Mouse (Mus musculus): ENCODE data around the gene Bbs9. TPM values are rescaled to one million over a fixed set of nuclear protein-coding genes. Genes with fewer than 3 reads are reported as not detected.
A peak's percentile ranks its signal among the peaks of the same experiment; 100 is the strongest.

The Bbs9 gene
- polyA plus RNA-seq, 1 experiment from 2014 or later: 20.1 TPM

DNA sequence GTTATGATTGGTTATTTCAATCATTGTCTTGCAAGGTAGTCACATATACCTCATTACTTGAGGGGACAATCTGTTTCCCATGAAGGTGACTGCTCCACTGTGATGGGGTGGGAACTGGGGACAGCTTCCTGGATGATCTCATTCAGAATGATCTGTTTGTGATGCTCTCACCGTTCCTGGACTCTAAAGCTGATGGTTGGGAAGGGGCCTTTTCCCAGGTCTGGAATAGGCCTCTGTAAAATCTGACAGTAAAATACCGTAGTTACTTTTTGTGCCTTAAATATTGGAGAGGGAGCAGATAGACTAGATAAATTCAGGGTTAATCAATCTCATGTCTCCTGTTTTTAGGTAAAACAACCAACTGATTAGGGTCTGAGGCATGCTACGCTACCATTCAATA, 5.9 kb upstream of the Bbs9 start, which contains the start of gene Rp9:
Gene Rp9 (minus strand): TSS at position 101 of the 400 bp plus-strand sequence.
- no peaks in the 10 kb centered on the region for H3K9me3 ChIP-seq (replicated peaks)
- H3K36me3 ChIP-seq (ENCODE audit: poor library complexity, severe bottlenecking): peaks cover 8% of the 10 kb centered on the region
- peaks cover 10% of the 10 kb centered on the region for H3K4me1 ChIP-seq
- WGBS: 87% methylated on average over 3 of the region's 3 CpGs
- peak within 1 kb of the TSS; percentile 94; the same call in 1 of the 2 replicates for H3K9ac ChIP-seq
- H3K4me3 ChIP-seq: peak within 1 kb of the TSS; percentile 88
- H3K4me2 ChIP-seq: peak within 1 kb of the TSS; percentile 85
- H3K27ac ChIP-seq: no peak within 1 kb of the TSS; the same call in 1 of the 2 replicates
- H3K27me3 ChIP-seq: no peaks in the 10 kb centered on the region
- no peak for ATAC-seq

- H3K4me2 ChIP-seq: peak overlapping the region; percentile 83
- no peaks in the 10 kb centered on the region for H3K27me3 ChIP-seq
- WGBS: 4% methylated on average over 10 of the region's 10 CpGs
- H3K27ac ChIP-seq: no peak overlapping the region
- ATAC-seq: no peak
- peaks cover 12% of the 10 kb centered on the region for H3K4me1 ChIP-seq
- H3K9me3 ChIP-seq (replicated peaks): no peaks in the 10 kb centered on the region
- H3K4me3 ChIP-seq: peak overlapping the region; percentile 60
- H3K9ac ChIP-seq: peak overlapping the region; percentile 67
- no peaks in the 10 kb centered on the region for H3K36me3 ChIP-seq (ENCODE audit: poor library complexity, severe bottlenecking)
These were observed 750 bp downstream of the Bbs9 start for GRCm38 (mm10) chr9:22476265-22476664.

- WGBS: 92% methylated on average over 8 of the region's 8 CpGs
- no peak for ATAC-seq
These were observed 3.4 kb downstream of the Bbs9 start for GRCm38 (mm10) chr9:22478946-22479345.

GRCm38 (mm10) chr9:22483866-22484561, 8.5 kb downstream of the Bbs9 start:
- WGBS: 94% methylated on average over 8 of the region's 8 CpGs
- ATAC-seq: no peak

More at GRCm38 (mm10) chr9:22478946-22479345, 3.4 kb downstream of the Bbs9 start:
- Histone ChIP-seq H3K4me1 (peaks cover 12% of the 10 kb centered on the region), H3K4me3 (no peak overlapping the region), H3K4me2 (no peak overlapping the region), H3K9ac (no peak overlapping the region), H3K36me3 (ENCODE audit: poor library complexity, severe bottlenecking) (no peaks in the 10 kb centered on the region), H3K27me3 (no peaks in the 10 kb centered on the region), H3K27ac (no peak overlapping the region), H3K9me3 (replicated peaks) (no peaks in the 10 kb centered on the region)

GRCm38 (mm10) chr9:22484562-22485308, 9.2 kb downstream of the Bbs9 start:
- no peak overlapping the region for H3K4me3 ChIP-seq
- H3K9me3 ChIP-seq (replicated peaks): no peaks in the 10 kb centered on the region
- H3K27ac ChIP-seq: no peak overlapping the region
- 95% methylated on average over 12 of the region's 12 CpGs for WGBS
- H3K27me3 ChIP-seq: no peaks in the 10 kb centered on the region
- no peak for ATAC-seq
- H3K36me3 ChIP-seq (ENCODE audit: poor library complexity, severe bottlenecking): no peaks in the 10 kb centered on the region
- 0 out of 2 replicates have a peak, but pooled peaks cover 3% of the 10 kb centered on the region for H3K4me1 ChIP-seq
- H3K9ac ChIP-seq: no peak overlapping the region
- H3K4me2 ChIP-seq: no peak overlapping the region

More at GRCm38 (mm10) chr9:22483866-22484561, 8.5 kb downstream of the Bbs9 start:
- H3K9me3 ChIP-seq (replicated peaks): no peaks in the 10 kb centered on the region
- H3K4me2 ChIP-seq: no peak overlapping the region
- H3K9ac ChIP-seq: no peak overlapping the region
- no peaks in the 10 kb centered on the region for H3K27me3 ChIP-seq
- no peaks in the 10 kb centered on the region for H3K36me3 ChIP-seq (ENCODE audit: poor library complexity, severe bottlenecking)
- H3K4me3 ChIP-seq: no peak overlapping the region
- 0 out of 2 replicates have a peak, but pooled peaks cover 3% of the 10 kb centered on the region for H3K4me1 ChIP-seq
- no peak overlapping the region for H3K27ac ChIP-seq

DNA sequence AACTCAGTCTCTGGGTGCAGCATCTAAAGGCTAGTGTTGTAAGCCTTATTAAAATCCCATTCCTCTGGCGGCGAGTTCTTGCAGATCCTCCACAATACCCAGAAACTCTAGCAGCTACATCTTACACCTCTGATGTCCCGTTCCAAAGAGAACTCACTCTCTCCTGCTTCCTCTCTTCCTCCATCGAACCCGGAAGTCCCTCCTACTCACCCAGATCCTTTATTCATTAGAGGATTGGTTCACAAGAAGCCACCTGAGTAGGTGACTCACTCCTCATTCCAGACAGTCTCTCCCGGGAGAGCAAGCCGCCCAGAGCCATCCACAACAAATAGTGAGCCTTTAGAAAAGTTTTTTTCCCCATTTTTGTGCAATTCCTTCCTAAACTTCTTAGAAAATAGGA, 10.7 kb downstream of the Bbs9 start:
- Histone ChIP-seq H3K27me3 (no peaks in the 10 kb centered on the region), H3K4me1 (0 out of 2 replicates have a peak, but pooled peaks cover 3% of the 10 kb centered on the region), H3K9ac (no peak overlapping the region), H3K36me3 (ENCODE audit: poor library complexity, severe bottlenecking) (no peaks in the 10 kb centered on the region), H3K9me3 (replicated peaks) (no peaks in the 10 kb centered on the region), H3K4me3 (no peak overlapping the region), H3K27ac (no peak overlapping the region), H3K4me2 (no peak overlapping the region)
- ATAC-seq: no peak
- 92% methylated on average over 7 of the region's 7 CpGs for WGBS

GRCm38 (mm10) chr9:22488963-22489362, 13.4 kb downstream of the Bbs9 start:
- H3K4me3 ChIP-seq: no peak overlapping the region
- 0 out of 2 replicates have a peak, but pooled peaks cover 3% of the 10 kb centered on the region for H3K4me1 ChIP-seq
- H3K27me3 ChIP-seq: no peaks in the 10 kb centered on the region
- no peak overlapping the region for H3K4me2 ChIP-seq
- H3K27ac ChIP-seq: no peak overlapping the region
- no peaks in the 10 kb centered on the region for H3K9me3 ChIP-seq (replicated peaks)
- 60% methylated on average over 9 of the region's 9 CpGs for WGBS
- no peaks in the 10 kb centered on the region for H3K36me3 ChIP-seq (ENCODE audit: poor library complexity, severe bottlenecking)
- H3K9ac ChIP-seq: no peak overlapping the region
- no peak for ATAC-seq

DNA sequence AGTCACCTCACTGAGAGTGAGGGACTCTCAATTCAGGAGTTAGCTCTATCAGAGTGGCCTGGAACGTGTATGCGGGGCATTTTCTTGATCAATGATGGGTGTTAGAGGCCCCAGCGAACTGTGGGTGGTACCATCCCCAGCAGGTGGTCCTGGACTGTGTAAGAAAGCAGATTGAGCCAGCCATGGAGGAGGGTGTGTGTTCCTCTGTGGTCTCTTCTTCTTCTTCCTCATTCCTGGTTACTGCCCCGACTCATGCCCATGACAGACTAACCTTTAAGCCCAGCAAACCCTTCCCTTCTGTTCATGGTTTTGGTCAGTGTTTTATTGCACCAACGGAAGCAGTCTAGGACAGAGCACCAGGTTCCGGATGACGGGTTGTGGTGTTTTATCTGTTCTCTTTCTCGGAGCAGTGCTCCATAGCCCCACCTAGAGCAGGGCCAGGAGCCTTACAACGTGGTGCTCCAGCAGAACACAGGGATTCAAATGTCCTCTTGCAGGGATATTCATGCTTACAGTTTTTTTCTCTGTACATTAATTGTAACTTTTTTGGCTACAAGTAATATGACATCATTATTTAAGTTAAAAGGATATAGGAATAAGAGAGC, 18.8 kb downstream of the Bbs9 start:
- no peak overlapping the region for H3K27ac ChIP-seq
- no peak for ATAC-seq

GRCm38 (mm10) chr9:22495133-22495532, 19.6 kb downstream of the Bbs9 start:
- Histone ChIP-seq H3K4me2 (no peak overlapping the region), H3K4me1 (no peaks in the 10 kb centered on the region), H3K9me3 (replicated peaks) (no peaks in the 10 kb centered on the region), H3K27ac (no peak overlapping the region), H3K4me3 (no peak overlapping the region), H3K27me3 (no peaks in the 10 kb centered on the region), H3K9ac (no peak overlapping the region), H3K36me3 (ENCODE audit: poor library complexity, severe bottlenecking) (0 out of 2 replicates have a peak, but pooled peaks cover 8% of the 10 kb centered on the region)
- WGBS: 89% methylated on average over 2 of the region's 2 CpGs
- ATAC-seq: no peak

More for the DNA sequence above, 18.8 kb downstream of the Bbs9 start:
- WGBS: 86% methylated on average over 9 of the region's 9 CpGs
- Histone ChIP-seq H3K27me3 (no peaks in the 10 kb centered on the region), H3K4me1 (no peaks in the 10 kb centered on the region), H3K4me3 (no peak overlapping the region), H3K9ac (no peak overlapping the region), H3K9me3 (replicated peaks) (no peaks in the 10 kb centered on the region), H3K4me2 (no peak overlapping the region), H3K36me3 (ENCODE audit: poor library complexity, severe bottlenecking) (0 out of 2 replicates have a peak, but pooled peaks cover 3% of the 10 kb centered on the region)

- Histone ChIP-seq H3K4me1 (no peaks in the 10 kb centered on the region), H3K27me3 (no peaks in the 10 kb centered on the region), H3K9ac (no peak overlapping the region), H3K4me2 (no peak overlapping the region), H3K4me3 (no peak overlapping the region), H3K27ac (no peak overlapping the region), H3K9me3 (replicated peaks) (no peaks in the 10 kb centered on the region), H3K36me3 (ENCODE audit: poor library complexity, severe bottlenecking) (0 out of 2 replicates have a peak, but pooled peaks cover 8% of the 10 kb centered on the region)
- WGBS: 86% methylated on average over 6 of the region's 6 CpGs
- ATAC-seq: no peak
These were observed 21.7 kb downstream of the Bbs9 start for GRCm38 (mm10) chr9:22497021-22497767.

DNA sequence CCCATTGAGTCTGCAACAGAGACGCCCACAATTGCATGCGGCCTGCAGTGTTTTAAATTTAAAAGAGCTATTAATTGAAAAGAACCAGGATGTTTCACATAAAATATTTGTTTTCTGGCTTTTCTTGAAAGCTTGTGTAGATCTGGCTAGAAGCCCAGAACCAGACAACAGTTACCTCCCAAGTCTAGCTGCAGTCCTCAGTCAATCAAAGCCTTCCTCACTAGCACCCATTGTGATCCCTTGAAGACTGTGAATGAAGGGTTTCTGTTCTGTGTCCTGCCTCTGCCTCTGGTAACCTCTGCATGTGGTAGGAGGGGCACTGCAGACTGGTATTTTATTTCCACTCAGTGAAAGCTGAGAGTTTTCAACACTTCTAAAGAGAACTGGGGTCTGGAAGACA, 27.5 kb downstream of the Bbs9 start:
- Histone ChIP-seq H3K9ac (no peak overlapping the region), H3K4me3 (no peak overlapping the region), H3K27ac (no peak overlapping the region), H3K36me3 (ENCODE audit: poor library complexity, severe bottlenecking) (0 out of 2 replicates have a peak, but pooled peaks cover 8% of the 10 kb centered on the region), H3K27me3 (no peaks in the 10 kb centered on the region), H3K9me3 (replicated peaks) (no peaks in the 10 kb centered on the region), H3K4me1 (peaks cover 8% of the 10 kb centered on the region), H3K4me2 (no peak overlapping the region)
- 35% methylated on average over 2 of the region's 2 CpGs for WGBS
- 0 out of 2 replicates have a peak, but pooled peaks have one; percentile 38 for ATAC-seq

Measured in forebrain, embryonic 13.5 days (tissue).